Mouse (Mus musculus): Measurements from ENCODE around the gene Cep63. TPM values are rescaled to one million over a fixed set of nuclear protein-coding genes. Genes with fewer than 3 reads are reported as not detected.

Cep63 gene
- total RNA-seq, 2 experiments from 2014 or later = 39.6 to 41.1 TPM

DNA sequence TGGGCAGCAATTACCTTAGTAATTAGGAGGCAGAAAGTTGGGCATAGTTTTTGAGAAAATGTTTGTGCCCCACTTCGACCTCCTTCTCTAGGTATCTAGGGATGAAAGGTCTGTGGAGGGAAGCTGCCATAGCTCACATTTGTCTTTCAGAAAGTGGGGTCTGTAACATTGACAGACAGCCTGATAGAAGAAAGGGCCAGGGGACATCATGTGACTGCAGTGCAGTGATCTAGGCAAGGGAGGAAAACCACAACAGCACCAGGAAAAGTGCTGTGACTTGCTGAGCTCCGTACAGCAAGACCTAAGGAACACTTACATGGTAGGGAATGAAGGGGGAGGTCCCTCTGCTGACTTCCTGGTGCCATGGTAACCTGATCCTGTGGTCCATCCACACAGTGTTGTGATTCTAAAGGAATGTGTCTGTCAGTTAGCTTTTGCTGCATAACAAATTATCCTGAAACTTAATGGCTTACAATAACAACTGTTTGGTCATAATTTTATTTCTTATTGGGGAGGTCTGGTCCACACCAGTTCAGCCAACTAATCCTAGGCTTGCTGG, 5.3 kb upstream of the Cep63 start:
- no peak for DNase-seq

DNA sequence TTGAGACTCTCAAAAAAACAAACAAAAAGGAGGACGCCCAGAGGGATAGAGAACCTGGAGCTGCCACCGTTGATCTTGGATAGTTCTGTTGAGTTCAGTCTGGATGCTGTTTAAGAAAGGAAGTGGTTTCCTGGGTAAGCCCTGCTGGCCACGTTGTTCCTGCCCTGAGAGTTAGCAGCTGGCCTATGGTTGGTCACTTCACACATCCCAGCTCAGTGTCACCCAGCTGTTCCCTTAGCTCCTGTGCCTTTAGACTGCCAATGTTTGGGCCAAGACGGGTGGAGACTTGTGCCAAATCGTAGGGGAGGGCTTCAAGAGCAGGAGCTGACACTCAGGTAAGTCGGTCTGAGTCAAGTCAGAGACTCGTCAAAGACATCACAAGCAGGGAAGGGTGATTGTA, 2.7 kb upstream of the Cep63 start:
- no peak for DNase-seq

DNA sequence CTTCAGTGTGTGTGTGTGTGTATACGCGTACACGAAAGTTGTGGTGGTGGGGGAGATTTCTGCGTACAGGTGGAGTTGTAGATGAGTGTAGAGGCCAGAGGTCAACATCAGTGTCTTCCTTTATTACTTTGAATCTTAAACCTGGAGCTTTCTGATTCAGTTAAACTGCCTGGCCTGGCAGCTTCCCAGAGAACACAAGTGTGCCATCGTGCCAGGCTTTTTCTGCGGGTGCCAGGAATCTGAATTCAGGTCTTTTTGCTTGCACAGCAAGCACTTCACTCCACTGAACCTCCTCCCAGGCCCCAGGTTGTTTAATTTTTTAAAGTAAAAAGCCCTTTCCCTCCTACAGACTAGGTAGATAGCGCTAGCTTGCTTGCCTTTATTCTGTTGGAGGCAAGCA, 1.1 kb upstream of the Cep63 start:
- DNase-seq = no peak

DNA sequence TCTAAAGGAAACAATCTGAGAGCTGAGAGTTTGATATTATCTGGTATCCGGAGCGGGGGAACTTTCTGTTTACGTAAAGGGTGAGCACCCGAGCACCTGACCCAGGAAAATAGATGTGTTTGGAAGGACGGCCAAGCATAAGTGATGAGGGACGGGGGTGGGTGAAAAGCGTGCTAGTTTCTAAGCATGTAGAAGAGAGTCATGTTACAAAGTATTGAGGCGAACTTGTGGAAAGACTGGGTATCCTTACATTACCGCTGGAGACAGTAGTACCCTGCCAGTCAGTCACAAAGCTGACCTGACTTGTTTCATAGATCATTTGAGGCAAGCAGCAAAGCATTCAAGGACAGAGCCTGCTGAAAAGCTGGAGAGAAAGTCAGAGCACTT, 498 bp upstream of the Cep63 start:
- no peak for DNase-seq

DNA sequence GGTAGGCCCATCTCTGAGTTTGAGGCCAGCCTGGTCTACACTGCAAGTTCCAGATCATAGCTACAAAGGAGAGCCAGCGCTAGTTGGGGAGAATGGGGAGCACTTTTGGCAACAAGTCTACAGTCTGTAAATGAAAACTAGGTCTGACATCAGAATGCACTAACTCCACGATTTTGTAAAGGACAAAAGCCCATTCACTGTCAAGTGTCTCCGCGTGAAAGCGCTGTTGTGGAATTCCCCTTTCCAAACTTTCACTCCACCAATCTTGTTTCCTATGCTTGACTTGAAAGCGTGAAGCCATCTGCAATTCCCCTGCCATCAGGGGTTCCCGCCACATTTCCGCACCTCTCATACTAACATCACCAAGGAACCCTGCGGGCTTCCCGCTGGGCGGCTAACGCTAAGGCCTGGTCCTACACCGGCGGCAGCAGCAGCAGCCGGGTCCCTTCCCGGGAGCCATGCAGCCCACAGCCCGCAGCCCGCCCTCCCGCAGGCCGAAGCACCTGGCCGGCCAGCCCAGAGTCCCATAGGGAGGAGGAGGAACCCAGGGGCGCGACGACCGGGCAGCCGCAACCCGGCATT, 842 bp downstream of the Cep63 start:
- DNase-seq = no peak

DNA sequence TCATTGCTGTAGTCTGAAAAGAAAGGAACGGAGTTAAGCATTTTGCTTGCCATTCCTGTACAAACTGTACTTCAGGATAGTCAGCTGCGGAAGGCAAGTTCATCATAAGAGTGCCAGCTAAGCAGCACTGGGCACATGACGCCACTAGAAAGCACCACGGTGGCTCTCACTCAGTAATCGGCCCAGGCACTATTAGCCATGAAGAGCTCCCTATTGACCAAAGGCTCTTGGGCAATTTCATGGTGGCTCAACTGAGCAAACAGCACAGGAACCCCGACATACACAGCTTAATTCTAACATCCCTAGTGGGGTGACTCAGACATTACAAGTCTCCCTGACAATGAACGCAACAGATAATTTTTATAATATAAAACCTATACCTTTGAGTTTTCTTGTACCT, 2.8 kb downstream of the Cep63 start:
- no peak for DNase-seq

DNA sequence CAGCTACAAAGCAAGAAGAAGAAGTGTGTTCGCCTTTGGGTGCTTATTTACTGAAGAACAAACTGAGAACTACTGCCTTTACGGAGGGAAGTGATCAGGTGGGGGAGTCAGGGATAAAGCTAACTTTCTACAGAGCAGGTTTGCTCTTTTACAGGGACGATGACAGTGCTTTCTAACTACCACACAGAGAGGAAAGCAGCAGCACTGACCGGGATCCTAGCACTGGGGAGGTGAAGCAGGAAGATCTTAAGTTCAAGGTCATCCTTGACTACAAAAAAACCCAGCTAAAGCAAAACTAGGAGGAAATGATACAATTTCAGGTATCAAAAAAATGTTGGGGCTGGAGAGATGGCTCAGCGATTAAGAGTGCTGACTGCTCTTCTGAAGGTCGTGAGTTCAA, 3.5 kb downstream of the Cep63 start:
- DNase-seq = no peak

DNA sequence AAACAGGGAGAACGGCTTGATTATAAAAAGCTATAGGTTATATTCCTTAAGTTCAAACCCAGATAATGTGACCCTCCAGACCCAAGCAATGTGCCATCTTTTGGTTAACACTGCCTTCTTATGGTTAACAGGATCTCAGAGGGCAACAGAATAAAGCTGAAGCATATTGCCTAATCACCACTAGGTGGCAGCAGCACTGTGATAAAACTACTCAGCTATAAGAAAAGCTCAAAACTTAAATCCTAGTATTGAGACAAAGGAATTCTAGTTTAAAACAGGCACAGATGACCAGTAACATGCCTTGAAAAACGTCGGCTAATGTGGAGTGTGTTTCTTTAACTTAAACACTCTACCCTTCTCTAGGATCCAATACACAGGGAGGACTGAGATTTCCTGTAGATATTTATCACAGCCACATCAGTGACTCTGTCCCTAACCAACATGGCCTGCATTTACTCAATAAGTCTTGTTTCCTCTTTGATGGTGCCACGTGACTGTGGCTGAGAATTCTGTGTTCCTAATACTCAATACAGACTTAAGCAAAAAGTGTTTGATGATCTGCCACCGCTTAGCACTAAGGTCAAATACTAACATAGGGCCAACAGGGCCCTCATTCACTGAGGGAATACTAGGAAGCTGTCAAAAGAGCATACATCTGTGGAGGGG, 4.0 kb downstream of the Cep63 start:
- peak in 1 of 2 experiments; percentile 63 for DNase-seq

DNA sequence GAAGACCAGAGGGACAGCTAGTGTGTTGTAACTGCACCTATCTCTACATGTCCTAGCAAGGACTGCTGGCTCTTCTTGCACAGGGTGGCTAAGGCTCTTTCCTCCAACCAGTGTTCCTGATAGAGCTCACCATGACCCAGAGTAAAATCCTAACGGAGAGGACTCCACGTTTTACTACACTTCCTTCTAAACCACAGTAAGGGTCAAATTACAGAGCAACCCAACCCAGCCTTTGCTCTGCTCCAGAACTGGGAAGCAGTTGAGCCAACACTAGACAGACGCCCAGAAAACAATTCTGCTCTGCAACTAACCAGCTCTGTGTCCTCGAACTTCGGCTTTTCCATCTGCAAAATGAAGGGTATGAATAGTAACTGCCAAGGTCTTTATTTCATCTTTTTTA, 4.9 kb downstream of the Cep63 start:
- DNase-seq = no peak

DNA sequence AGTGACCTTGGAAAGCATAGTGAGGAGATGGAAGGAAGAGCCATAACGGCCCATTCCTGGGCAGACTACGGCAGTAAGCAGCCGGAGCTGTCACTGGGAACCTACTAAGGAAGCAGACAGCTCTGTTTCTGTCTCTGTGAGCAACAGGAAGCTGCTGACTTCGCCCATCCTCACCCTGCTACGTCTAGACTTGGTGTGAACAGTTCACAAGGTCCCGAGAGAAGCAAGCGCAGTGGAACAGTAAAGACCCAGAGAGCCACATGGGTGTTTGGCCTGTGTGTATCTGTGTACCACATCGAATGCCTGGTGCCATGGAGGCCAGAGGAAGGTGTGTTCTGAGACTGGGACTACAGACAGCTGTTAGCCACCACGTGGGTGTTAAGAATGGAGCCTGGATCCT, 10.1 kb downstream of the Cep63 start:
- DNase-seq = no peak

DNA sequence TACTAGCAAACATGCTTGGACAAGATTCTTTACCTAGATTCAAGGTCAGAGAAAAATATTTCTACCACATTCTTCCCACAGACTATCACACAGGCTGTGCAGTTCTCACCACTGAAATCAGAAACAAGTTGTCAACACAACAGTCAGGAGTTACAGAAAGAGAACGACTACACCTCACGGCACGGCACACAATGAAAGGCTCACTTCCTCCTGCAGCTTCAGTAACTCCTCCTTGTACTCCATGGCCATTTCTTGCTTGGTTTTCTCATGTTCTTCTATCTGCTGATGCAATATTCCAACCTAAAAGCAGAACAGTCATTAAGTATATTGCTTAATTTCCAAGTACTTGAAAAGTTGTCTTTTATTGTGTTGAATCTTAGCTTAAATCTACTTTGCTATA, 11.3 kb downstream of the Cep63 start:
- no peak for DNase-seq

DNA sequence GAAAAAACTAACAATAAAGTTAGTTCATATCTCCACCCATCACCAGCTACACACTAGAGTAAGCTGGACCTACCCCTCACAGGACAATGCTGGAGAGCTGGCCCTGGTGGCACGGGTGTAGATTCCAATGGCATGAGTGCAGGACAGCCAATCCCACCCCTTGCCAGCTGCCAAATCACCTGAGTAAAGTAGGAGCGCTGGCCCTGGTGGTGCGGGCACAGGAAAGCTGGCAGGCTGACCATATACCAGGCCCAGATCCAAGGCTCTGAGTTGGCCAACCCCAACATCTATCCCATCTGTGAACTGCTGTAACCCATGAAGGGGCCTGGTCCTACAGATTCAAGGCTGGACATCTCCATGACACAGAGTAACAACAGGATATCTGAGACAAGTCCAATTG, 17.1 kb downstream of the Cep63 start:
- DNase-seq = no peak

DNA sequence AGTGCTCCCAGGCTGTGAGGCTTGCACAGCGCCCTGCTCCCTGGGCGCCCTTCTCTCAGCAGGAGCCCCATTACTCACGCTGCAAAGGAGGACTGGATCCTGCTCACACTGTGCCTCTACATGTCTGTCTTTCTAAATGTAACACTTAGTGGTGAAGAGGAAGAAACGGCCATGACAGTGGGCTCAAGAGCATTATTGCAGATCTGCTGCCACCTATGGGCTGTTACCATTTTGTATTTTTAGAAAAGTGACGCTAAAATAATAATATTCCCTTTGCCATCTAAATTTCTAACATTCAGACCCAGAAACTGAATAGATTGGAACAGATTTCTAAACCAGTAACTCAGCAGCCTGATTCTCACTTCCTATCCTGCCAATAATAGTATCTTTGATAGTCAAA, 18.9 kb downstream of the Cep63 start:
- no peak for DNase-seq

DNA sequence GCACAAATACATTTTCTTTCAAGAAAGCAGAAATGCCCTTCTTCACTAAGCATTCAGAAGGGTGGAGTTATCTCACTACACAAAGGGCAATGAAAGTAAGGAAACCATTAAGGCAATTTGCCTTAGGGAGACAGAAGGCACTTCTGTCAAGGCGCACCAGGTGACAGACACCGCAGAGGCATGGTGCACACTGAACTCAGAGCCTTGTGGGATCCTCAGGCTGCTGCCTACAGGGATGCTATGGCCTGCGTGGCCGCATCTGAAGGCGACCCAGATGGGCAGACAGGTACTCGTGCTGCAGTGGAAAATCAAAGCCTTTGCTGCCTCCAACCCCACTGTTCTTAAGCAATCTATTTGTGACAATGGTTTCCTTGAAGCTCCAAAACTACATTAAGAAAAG, 21.2 kb downstream of the Cep63 start:
- no peak for DNase-seq

DNA sequence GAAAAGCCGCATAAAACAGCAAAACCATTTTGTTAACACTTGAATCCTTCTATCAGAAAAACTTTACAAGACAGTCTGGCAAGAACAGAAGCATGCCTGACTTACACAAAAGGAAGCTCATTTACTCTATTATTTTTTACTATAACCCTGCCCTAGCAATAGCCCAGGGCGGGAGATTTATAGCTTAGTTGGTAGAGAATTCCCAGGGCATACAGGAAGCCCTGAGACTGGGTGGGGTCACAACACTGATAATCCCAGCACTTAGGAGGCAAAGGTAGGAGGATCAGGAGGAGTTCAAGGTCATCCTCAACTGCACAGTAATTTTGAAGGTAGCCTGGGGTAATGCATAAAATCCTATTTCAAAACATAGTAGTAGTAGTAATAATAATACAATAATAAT, 24.7 kb downstream of the Cep63 start:
- DNase-seq = no peak

DNA sequence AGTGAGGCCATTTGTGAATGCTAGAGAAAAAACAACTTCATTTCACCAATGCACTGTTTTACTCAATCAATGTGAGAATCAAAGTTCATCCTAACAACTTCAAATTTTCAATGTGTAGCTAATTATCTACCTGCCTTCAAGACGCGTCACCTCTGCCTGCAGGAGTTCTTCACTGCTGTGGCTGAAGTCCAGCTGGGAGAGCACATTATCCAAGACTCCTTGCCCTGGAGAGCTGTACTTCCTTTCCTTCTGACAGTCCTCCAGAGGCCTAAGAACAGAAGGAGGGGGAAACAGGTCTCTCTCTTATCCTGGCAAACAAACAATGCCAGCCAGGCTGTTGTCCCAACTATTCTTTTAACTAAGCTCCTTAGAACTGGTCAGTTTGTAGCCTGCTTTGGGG, 25.1 kb downstream of the Cep63 start:
- DNase-seq = no peak

DNA sequence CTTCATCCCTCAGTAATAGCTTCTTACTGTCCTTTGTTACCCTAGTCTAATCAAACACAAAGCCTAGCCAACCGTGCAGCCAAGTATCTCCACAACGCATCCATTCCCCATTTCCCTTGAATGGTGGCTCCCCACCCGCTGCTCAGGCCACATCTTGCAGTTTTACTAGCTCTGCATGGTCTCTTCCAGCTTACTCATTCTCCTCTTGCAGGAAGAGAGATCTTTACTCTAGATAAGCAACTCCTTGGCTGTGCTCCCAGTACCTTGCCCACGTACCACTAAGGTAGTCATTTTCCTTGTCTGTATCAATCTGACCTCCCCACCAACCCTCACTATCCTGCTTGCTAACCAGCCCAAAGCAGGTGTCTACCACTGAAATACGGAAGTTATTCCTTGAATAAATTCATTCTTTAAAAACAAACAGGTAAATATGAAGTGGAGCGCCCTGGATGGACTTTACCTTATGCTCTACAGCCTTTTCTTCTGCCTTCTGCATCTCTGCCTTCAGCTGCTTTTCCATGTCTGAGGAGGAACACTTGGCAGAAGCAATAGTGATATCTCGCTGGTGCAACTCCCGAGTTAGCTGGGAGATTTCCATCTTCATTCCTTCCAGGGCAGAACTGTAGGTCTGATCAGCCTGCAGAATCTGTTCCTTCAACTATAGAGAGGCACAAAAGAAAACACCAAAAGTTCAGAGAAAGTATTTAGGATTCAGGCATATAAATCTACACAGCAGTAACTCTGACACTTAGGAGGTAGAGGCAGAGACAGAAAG, 30.5 kb downstream of the Cep63 start:
- no peak for DNase-seq

DNA sequence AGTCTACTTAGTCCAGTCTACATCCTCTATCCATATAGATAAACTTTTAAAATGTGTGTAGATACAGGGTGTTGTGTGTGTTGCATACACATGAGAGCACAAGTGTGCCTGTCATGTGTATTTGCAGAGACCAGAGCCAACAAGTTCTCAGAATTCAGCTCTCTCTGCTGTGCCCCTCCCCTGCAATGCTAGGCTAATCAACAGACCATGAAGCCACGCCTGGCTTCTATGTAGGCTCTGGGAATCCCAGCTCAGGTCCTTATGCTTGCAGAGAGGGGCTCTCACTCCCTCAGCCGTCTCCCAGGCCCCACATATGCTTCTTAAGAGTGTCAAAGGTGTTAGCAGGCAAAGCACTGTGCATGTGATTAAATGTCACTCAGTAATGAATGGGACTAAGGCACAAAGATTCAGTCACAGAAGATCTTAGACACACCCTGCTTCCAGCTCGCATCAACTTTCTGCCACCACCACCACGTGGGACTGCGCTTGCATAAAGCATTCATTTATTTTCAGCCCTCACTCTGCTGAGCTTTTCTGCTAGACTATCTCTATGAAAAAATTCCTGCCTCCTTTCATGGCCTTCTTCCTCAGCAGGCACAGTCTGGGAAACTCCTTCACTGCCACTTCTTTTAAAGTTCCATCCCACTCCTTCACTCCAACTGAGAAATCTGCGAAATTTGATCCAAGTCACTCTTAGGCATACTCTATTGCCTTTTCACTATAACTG, 31.5 kb downstream of the Cep63 start:
- no peak for DNase-seq

DNA sequence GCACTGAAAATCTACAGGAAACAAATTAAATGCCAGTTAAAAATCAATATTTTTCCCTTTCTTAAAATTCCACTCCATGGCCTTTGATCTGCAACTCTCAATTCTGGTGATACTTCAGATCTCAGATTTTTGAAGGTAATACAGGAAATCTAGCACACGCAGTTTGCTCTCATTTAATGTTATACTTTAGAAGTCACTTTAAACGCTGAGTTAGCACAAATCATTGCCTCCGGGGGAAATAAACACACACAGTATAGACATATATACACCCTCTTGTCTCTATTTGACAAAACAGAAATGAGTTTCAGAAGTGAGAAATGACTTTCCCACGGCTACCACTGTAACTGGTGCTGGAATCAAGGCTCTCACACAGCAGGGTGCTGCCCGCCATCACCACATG, 39.0 kb downstream of the Cep63 start:
- DNase-seq = no peak

DNA sequence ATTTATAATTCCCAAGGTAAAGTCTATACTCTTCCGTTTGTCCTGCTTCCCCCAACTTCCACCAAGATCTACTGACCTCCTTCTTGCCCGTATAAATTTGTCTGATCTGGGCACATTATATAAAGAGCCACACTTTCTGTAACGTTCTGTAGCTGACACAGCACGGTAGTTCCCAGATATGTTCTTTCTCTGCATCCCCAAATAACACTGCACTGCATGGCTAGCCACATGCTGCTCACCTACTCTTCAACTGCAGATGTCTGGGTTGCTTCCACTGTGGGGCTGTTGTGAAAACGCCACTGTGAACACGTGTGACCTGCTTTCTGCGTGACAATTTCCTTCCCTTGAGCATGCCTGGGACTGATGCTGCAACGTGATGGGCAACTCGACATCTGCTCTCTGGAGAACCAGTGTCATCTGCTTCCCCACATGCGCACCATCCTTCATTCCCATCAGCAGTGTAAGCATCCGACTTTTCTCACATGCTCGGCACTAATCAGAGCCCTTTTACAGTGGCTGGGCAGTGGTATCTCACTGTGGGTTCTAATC, 44.3 kb downstream of the Cep63 start:
- DNase-seq = no peak

DNA sequence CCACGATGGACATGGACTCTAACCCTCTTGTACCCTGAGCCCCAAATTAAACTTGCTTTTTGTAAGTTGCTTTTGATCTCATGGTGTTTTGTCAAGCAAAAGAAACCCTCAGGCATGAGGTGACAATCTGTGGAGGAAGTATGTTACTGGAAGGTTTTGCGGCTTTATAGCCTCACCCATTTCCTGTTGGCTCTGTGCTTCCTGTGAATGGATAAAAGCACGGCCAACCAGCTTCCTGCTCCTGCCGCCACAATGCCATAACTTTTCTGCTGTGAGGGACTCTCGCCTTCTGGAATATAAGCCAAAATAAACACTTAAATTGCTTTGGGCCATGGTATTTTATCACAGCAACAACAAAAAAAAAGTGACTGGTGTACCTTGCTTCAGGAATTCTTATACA, 48.9 kb downstream of the Cep63 start:
- peak in 1 of 2 experiments; percentile 4 for DNase-seq

DNA sequence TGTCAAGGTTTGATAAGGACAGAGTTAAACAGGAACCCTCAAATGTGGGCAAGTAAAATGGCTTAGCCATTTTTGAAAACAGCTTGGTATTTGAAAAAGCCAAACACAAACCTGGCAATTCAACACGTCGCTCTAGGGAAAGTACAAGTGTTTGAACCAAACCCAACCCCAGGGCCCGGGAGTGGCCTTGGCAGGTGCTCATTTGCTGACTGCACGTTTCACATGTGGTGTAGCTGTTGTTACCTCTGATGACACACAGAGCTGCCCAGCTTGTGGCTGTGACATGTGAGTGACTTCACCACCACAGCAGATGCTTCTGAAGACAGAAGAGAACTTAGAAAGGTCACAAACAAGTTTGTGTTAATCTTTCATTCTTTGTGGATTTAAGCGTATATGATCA, 53.4 kb downstream of the Cep63 start:
- DNase-seq = no peak
